Mouse (Mus musculus) adrenal gland, postnatal 25 days (tissue): Measurements from ENCODE around the gene Dedd2. TPM values are rescaled to one million over a fixed set of nuclear protein-coding genes. Genes with fewer than 3 reads are reported as not detected.

Experiments
- DNase-seq: peaks from one replicate; pipeline ENCODE4 v3.0.0; 2021; ENCODE audit warnings: mixed read lengths
- microRNA-seq, 2 experiments: library from miRNA; unstranded; fragments of <30 nt; microRNA quantifications; one replicate each; pipeline ENCODE4 v1.2.0; 2021
- total RNA-seq: library from RNA; stranded (reverse); gene quantifications from 2 replicates; pipeline ENCODE4 v1.2.3, GENCODE M21; 2021

Dedd2 gene
- total RNA-seq, 1 experiment from 2014 or later = 18.0 TPM

GRCm38 (mm10) chr7:25178787-25179605 is 41.4 kb downstream of the Dedd2 start:
- no peak for DNase-seq

GRCm38 (mm10) chr7:25178317-25178716 is 42.1 kb downstream of the Dedd2 start:
- no peak for DNase-seq

- no peak for DNase-seq
Measured at GRCm38 (mm10) chr7:25174343-25174742, 46.1 kb downstream of the Dedd2 start.

- DNase-seq = no peak
Measured at GRCm38 (mm10) chr7:25172669-25173068, 47.7 kb downstream of the Dedd2 start.

- no peak for DNase-seq
Measured at GRCm38 (mm10) chr7:25170583-25170982, 49.8 kb downstream of the Dedd2 start.

GRCm38 (mm10) chr7:25166106-25166505 is 54.3 kb downstream of the Dedd2 start:
- no peak for DNase-seq

- no peak for DNase-seq
Measured at GRCm38 (mm10) chr7:25156158-25156648, 64.2 kb downstream of the Dedd2 start.

GRCm38 (mm10) chr7:25155469-25156157 is 64.8 kb downstream of the Dedd2 start:
- no peak for DNase-seq

GRCm38 (mm10) chr7:25154648-25155047 is 65.8 kb downstream of the Dedd2 start:
- DNase-seq = no peak

GRCm38 (mm10) chr7:25153841-25154240 is 66.6 kb downstream of the Dedd2 start:
- DNase-seq = no peak

- no peak for DNase-seq
Measured at GRCm38 (mm10) chr7:25151916-25152556, 68.4 kb downstream of the Dedd2 start.

- DNase-seq = no peak
Measured at GRCm38 (mm10) chr7:25151009-25151408, 69.4 kb downstream of the Dedd2 start.

GRCm38 (mm10) chr7:25150151-25150663 is 70.2 kb downstream of the Dedd2 start:
- DNase-seq = no peak

Small RNA genes within 50 kb of the gene (microRNA-seq; reads per million reads assigned to microRNA genes)
- gene Mir7048 = 0 to 0.34 reads per million in 2 experiments

Other genes starting within 250 kb of the Dedd2 start
- 244 and 300 TPM in 2 replicates for gene Rabac1, start 247.9 kb downstream of the Dedd2 start, total RNA-seq
- gene Atp1a3, start 214.7 kb downstream of the Dedd2 start, total RNA-seq = 84.1 and 110 TPM in 2 replicates
- gene Grik5, start 148.3 kb downstream of the Dedd2 start, total RNA-seq = 15.4 and 22.6 TPM in 2 replicates
- 21.0 and 23.3 TPM in 2 replicates for gene Zfp574, start 148.0 kb downstream of the Dedd2 start, total RNA-seq
- 0.67 and 1.0 TPM in 2 replicates for gene Pou2f2, start 40.9 kb downstream of the Dedd2 start, total RNA-seq
- gene Zfp526, start 810 bp upstream of the Dedd2 start, total RNA-seq = 14.6 and 16.0 TPM in 2 replicates
- gene Gsk3a, start 17.2 kb upstream of the Dedd2 start, total RNA-seq = 97.4 and 108 TPM in 2 replicates
- gene Erf, start 30.1 kb upstream of the Dedd2 start, total RNA-seq = 19.4 and 33.2 TPM in 2 replicates
- gene Cic, start 47.1 kb upstream of the Dedd2 start, total RNA-seq = 134 and 146 TPM in 2 replicates
- gene Pafah1b3, start 77.4 kb upstream of the Dedd2 start, total RNA-seq = 31.9 and 35.8 TPM in 2 replicates
- not detected in 2 replicates for gene Prr19, start 80.8 kb upstream of the Dedd2 start, total RNA-seq
- gene Tmem145, start 85.5 kb upstream of the Dedd2 start, total RNA-seq = 1.6 and 3.7 TPM in 2 replicates
- gene Megf8, start 96.5 kb upstream of the Dedd2 start, total RNA-seq = 56.9 and 77.1 TPM in 2 replicates
- not detected in 2 replicates for gene Cnfn, start 149.1 kb upstream of the Dedd2 start, total RNA-seq
- gene Lipe, start 178.1 kb upstream of the Dedd2 start, total RNA-seq = 295 and 303 TPM in 2 replicates
- gene Cxcl17, start 192.3 kb upstream of the Dedd2 start, total RNA-seq = not detected in 2 replicates